In the genomic region with DNA sequence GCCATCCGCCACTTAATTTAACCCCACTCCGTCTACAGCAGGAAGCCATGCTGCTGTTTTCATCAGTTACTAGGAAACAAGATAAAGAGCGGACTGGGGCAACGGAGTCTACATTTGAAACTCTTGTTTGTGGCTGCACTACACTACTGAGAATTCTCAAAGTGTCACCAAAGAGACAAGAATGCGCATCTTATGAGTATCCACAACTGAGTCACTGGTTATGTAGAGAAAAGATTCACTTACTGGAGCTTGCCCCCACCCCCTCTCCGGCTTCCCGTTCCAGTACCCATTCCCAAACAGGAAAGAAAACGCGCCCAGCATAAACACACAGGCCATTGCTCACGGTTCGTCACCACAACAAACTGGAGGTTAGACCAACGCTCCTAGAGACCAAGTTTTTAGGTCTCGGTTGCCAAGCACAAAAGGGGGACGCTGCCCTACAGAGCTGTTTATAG, we compare ENCODE assay signal across 8 mouse cellular contexts. TPM values are rescaled to one million over a fixed set of nuclear protein-coding genes. Genes with fewer than 3 reads are reported as not detected.
DNase-seq lines count a peak whose midpoint lies in the region; ATAC-seq and TF ChIP-seq lines count a peak whose summit lies in the region.

No protein-coding gene starts in this region.

- TF ChIP-seq EP300 in stomach, postnatal 0 days (optimal IDR thresholded peaks at IDR 0.05) = no peak

- intact Hi-C loops in heart, postnatal 10 days (cut with DNase I) = no loop called here

- 3% methylated on average over 14 of the region's 14 CpGs for WGBS in embryonic facial prominence, embryonic 11.5 days
- WGBS in stomach, postnatal 0 days = 1% methylated on average over 14 of the region's 14 CpGs

- no peaks in the 10 kb centered on the region for H3K27me3 ChIP-seq in embryonic facial prominence, embryonic 11.5 days (ENCODE audit: control insufficient read depth, insufficient read depth, low read length)
- H3K27me3 ChIP-seq in stomach, postnatal 0 days (ENCODE audit: control insufficient read depth, insufficient read depth, low read length) = no peaks in the 10 kb centered on the region

- peak overlapping the region; percentile 96 for H3K9ac ChIP-seq in embryonic facial prominence, embryonic 11.5 days (replicated peaks; ENCODE audit: low read length)
- H3K9ac ChIP-seq in stomach, postnatal 0 days (ENCODE audit: low read length) = peak overlapping the region; percentile 94

- no peak for ATAC-seq in embryonic facial prominence, embryonic 11.5 days (replicated peaks; ENCODE audit: insufficient number of reproducible peaks, low FRiP score, low TSS enrichment, low read depth)
- peak; percentile 39 for ATAC-seq in megakaryocyte-erythroid progenitor cell, adult 5-6 weeks (replicated peaks; ENCODE audit: low FRiP score, low TSS enrichment, poor library complexity, severe bottlenecking)
- peak; percentile 19; the same call in 1 of the 2 replicates for ATAC-seq in stomach, postnatal 0 days (ENCODE audit: low FRiP score, low TSS enrichment)

- H3K36me3 ChIP-seq in embryonic facial prominence, embryonic 11.5 days (replicated peaks; ENCODE audit: control insufficient read depth, insufficient read depth, low read depth, low read length) = no peaks in the 10 kb centered on the region
- H3K36me3 ChIP-seq in stomach, postnatal 0 days (ENCODE audit: control insufficient read depth, insufficient read depth, low read length) = no peaks in the 10 kb centered on the region

- H3K4me3 ChIP-seq in embryonic facial prominence, embryonic 11.5 days (ENCODE audit: low read depth, low read length) = peak overlapping the region; percentile 97
- peak overlapping the region; percentile 94 for H3K4me3 ChIP-seq in stomach, postnatal 0 days (ENCODE audit: low read depth, low read length)

- DNase-seq in cerebellum, postnatal 10 days = peak; percentile 34 to 38
- DNase-seq in cerebellum, adult 11 months = no peak
- DNase-seq in MEL-GATA-1-ER (ENCODE audit: extremely low read depth, low read depth) = peak; percentile 79
- peak; percentile 54 for DNase-seq in embryonic facial prominence, embryonic 11.5 days (ENCODE audit: low spot score)
- DNase-seq in heart, postnatal 10 days = peak; percentile 53 to 57
- DNase-seq in kidney, postnatal 36 days = peak; percentile 62 to 65
- peak; percentile 61 for DNase-seq in stomach, postnatal 0 days (ENCODE audit: low spot score)

- no peaks in the 10 kb centered on the region for H3K9me3 ChIP-seq in embryonic facial prominence, embryonic 11.5 days (replicated peaks; ENCODE audit: control insufficient read depth, low read length)
- H3K9me3 ChIP-seq in stomach, postnatal 0 days (ENCODE audit: control insufficient read depth, low read length) = no peaks in the 10 kb centered on the region

- peak overlapping the region; percentile 78 for H3K4me2 ChIP-seq in embryonic facial prominence, embryonic 11.5 days (ENCODE audit: low read depth, low read length)
- peak overlapping the region; percentile 76 for H3K4me2 ChIP-seq in stomach, postnatal 0 days (replicated peaks; ENCODE audit: low read depth)

- TF ChIP-seq CTCF in stomach, postnatal 0 days (IDR thresholded peaks at IDR 0.05; ENCODE audit: low read depth) = no peak

- no peak overlapping the region for H3K27ac ChIP-seq in embryonic facial prominence, embryonic 11.5 days (replicated peaks; ENCODE audit: low read depth, low read length)
- H3K27ac ChIP-seq in stomach, postnatal 0 days (replicated peaks) = peak overlapping the region; percentile 96

- H3K4me1 ChIP-seq in embryonic facial prominence, embryonic 11.5 days (ENCODE audit: control insufficient read depth, insufficient read depth, low read length) = no peaks in the 10 kb centered on the region
- H3K4me1 ChIP-seq in stomach, postnatal 0 days (replicated peaks; ENCODE audit: control insufficient read depth, insufficient read depth) = 0 out of 2 replicates have a peak, but pooled peaks cover 2% of the 10 kb centered on the region

RNA-seq across cellular contexts. Expression of gene Hipk1, which starts 1.4 kb away (rescaled TPM):
- 13.8 TPM in 2 replicates for polyA plus RNA-seq in embryonic facial prominence, embryonic 11.5 days (2014; fragmentation: Nextera tagmentation; extraction: Ambion mirVana)
- 100 to 1,000 TPM; 102 to 117 TPM for total RNA-seq in heart, postnatal 10 days (2021)
- total RNA-seq in megakaryocyte-erythroid progenitor cell, adult 5-6 weeks (2014; fragmentation: Nextera tagmentation) = 98.1 and 127 TPM in 2 replicates
- total RNA-seq in megakaryocyte-erythroid progenitor cell, adult 5-6 weeks (2017) = 64.3 and 69.2 TPM in 2 replicates
- 6.7 and 7.5 TPM in 2 replicates for polyA plus RNA-seq in stomach, postnatal 0 days (2015; fragmentation: Nextera tagmentation; extraction: Ambion mirVana)

RNA-seq across cellular contexts. Expression of gene Dclre1b, which starts 19.3 kb away (rescaled TPM):
- 38.2 and 40.3 TPM in 2 replicates for polyA plus RNA-seq in embryonic facial prominence, embryonic 11.5 days (2014; fragmentation: Nextera tagmentation; extraction: Ambion mirVana)
- 10 to 100 TPM; 12.4 to 13.5 TPM for total RNA-seq in heart, postnatal 10 days (2021)
- 17.9 and 25.4 TPM in 2 replicates for total RNA-seq in megakaryocyte-erythroid progenitor cell, adult 5-6 weeks (2014; fragmentation: Nextera tagmentation)
- total RNA-seq in megakaryocyte-erythroid progenitor cell, adult 5-6 weeks (2017) = 8.3 and 9.8 TPM in 2 replicates
- polyA plus RNA-seq in stomach, postnatal 0 days (2015; fragmentation: Nextera tagmentation; extraction: Ambion mirVana) = 15.3 and 16.3 TPM in 2 replicates

RNA-seq across cellular contexts. Expression of gene Ap4b1, which starts 19.4 kb away (rescaled TPM):
- 22.8 and 26.5 TPM in 2 replicates for polyA plus RNA-seq in embryonic facial prominence, embryonic 11.5 days (2014; fragmentation: Nextera tagmentation; extraction: Ambion mirVana)
- total RNA-seq in heart, postnatal 10 days (2021) = 10 to 100 TPM; 11.5 to 14.0 TPM
- total RNA-seq in megakaryocyte-erythroid progenitor cell, adult 5-6 weeks (2014; fragmentation: Nextera tagmentation) = 14.9 and 22.2 TPM in 2 replicates
- 14.6 and 28.8 TPM in 2 replicates for total RNA-seq in megakaryocyte-erythroid progenitor cell, adult 5-6 weeks (2017)
- 12.2 TPM in 2 replicates for polyA plus RNA-seq in stomach, postnatal 0 days (2015; fragmentation: Nextera tagmentation; extraction: Ambion mirVana)

RNA-seq across cellular contexts. Expression of gene Gm43064, which starts 19.5 kb away (rescaled TPM):
- 0.24 TPM in 1 of 2 replicates, not detected in the other for polyA plus RNA-seq in embryonic facial prominence, embryonic 11.5 days (2014; fragmentation: Nextera tagmentation; extraction: Ambion mirVana)
- not detected for total RNA-seq in heart, postnatal 10 days (2021)
- not detected in 2 replicates for total RNA-seq in megakaryocyte-erythroid progenitor cell, adult 5-6 weeks (2014; fragmentation: Nextera tagmentation)
- not detected in 2 replicates for total RNA-seq in megakaryocyte-erythroid progenitor cell, adult 5-6 weeks (2017)
- 0.30 and 0.61 TPM in 2 replicates for polyA plus RNA-seq in stomach, postnatal 0 days (2015; fragmentation: Nextera tagmentation; extraction: Ambion mirVana)

RNA-seq across cellular contexts. Expression of gene Bcl2l15, which starts 42.5 kb away (rescaled TPM):
- not detected in 2 replicates for polyA plus RNA-seq in embryonic facial prominence, embryonic 11.5 days (2014; fragmentation: Nextera tagmentation; extraction: Ambion mirVana)
- under 1 TPM in 1 of 2 experiments, not detected in 1; 0.32 TPM for total RNA-seq in heart, postnatal 10 days (2021)
- total RNA-seq in megakaryocyte-erythroid progenitor cell, adult 5-6 weeks (2014; fragmentation: Nextera tagmentation) = 6.4 and 10.1 TPM in 2 replicates
- 4.0 and 9.3 TPM in 2 replicates for total RNA-seq in megakaryocyte-erythroid progenitor cell, adult 5-6 weeks (2017)
- polyA plus RNA-seq in stomach, postnatal 0 days (2015; fragmentation: Nextera tagmentation; extraction: Ambion mirVana) = 4.4 and 5.2 TPM in 2 replicates
